Mouse (Mus musculus): ENCODE data around the gene Bmp10. TPM values are rescaled to one million over a fixed set of nuclear protein-coding genes. Genes with fewer than 3 reads are reported as not detected.

The Bmp10 gene
- total and polyA plus RNA-seq, 2 experiments, result 1.7 to 4.0 TPM

GRCm38 (mm10) chr6:87389455-87389989, 39.3 kb upstream of the Bmp10 start:
- Histone ChIP-seq H3K36me3 (ENCODE audit: control insufficient read depth, insufficient read depth, low read length) (no peaks in the 10 kb centered on the region), H3K4me3 (ENCODE audit: insufficient read depth, low read depth, low read length) (no peak overlapping the region), H3K4me1 (ENCODE audit: control insufficient read depth, insufficient read depth, low read length) (peaks cover 9% of the 10 kb centered on the region), H3K27ac (replicated peaks; ENCODE audit: insufficient read depth, low read depth, low read length) (no peak overlapping the region), H3K9ac (ENCODE audit: low read depth, low read length) (no peak overlapping the region), H3K79me2 (ENCODE audit: control insufficient read depth, insufficient read depth, low read length) (no peaks in the 10 kb centered on the region), H3K27me3 (ENCODE audit: control insufficient read depth, insufficient read depth, low read length) (no peaks in the 10 kb centered on the region)
- 12% methylated on average over 5 of the region's 5 CpGs for WGBS
- no peak for TF ChIP-seq CTCF (IDR thresholded peaks at IDR 0.05; ENCODE audit: low read depth, low read length)
- TF ChIP-seq POLR2A (IDR thresholded peaks at IDR 0.05; ENCODE audit: extremely low read depth, insufficient read depth, low read length), result no peak
- DNase-seq (ENCODE audit: extremely low read depth, low read depth, low spot score), result peak; percentile 68

- Histone ChIP-seq H3K4me1 (ENCODE audit: control insufficient read depth, insufficient read depth, low read length) (peaks cover 9% of the 10 kb centered on the region), H3K9ac (ENCODE audit: low read depth, low read length) (no peak overlapping the region), H3K27me3 (ENCODE audit: control insufficient read depth, insufficient read depth, low read length) (no peaks in the 10 kb centered on the region), H3K27ac (replicated peaks; ENCODE audit: insufficient read depth, low read depth, low read length) (no peak overlapping the region), H3K79me2 (ENCODE audit: control insufficient read depth, insufficient read depth, low read length) (no peaks in the 10 kb centered on the region), H3K36me3 (ENCODE audit: control insufficient read depth, insufficient read depth, low read length) (no peaks in the 10 kb centered on the region), H3K4me3 (ENCODE audit: insufficient read depth, low read depth, low read length) (no peak overlapping the region)
- TF ChIP-seq CTCF (IDR thresholded peaks at IDR 0.05; ENCODE audit: low read depth, low read length), result no peak
- no peak for TF ChIP-seq POLR2A (IDR thresholded peaks at IDR 0.05; ENCODE audit: extremely low read depth, insufficient read depth, low read length)
- DNase-seq (ENCODE audit: extremely low read depth, low read depth, low spot score), result no peak
- 43% methylated on average over 8 of the region's 8 CpGs for WGBS
Observed at GRCm38 (mm10) chr6:87393466-87394205, 35.2 kb upstream of the Bmp10 start.

- Histone ChIP-seq H3K9ac (ENCODE audit: low read depth, low read length) (no peak overlapping the region), H3K4me3 (ENCODE audit: insufficient read depth, low read depth, low read length) (no peak overlapping the region), H3K4me1 (ENCODE audit: control insufficient read depth, insufficient read depth, low read length) (peaks cover 4% of the 10 kb centered on the region), H3K36me3 (ENCODE audit: control insufficient read depth, insufficient read depth, low read length) (no peaks in the 10 kb centered on the region), H3K27ac (replicated peaks; ENCODE audit: insufficient read depth, low read depth, low read length) (no peak overlapping the region), H3K27me3 (ENCODE audit: control insufficient read depth, insufficient read depth, low read length) (no peaks in the 10 kb centered on the region), H3K79me2 (ENCODE audit: control insufficient read depth, insufficient read depth, low read length) (no peaks in the 10 kb centered on the region)
- TF ChIP-seq CTCF (IDR thresholded peaks at IDR 0.05; ENCODE audit: low read depth, low read length) (no peak), POLR2A (IDR thresholded peaks at IDR 0.05; ENCODE audit: extremely low read depth, insufficient read depth, low read length) (no peak)
- no peak for DNase-seq (ENCODE audit: extremely low read depth, low read depth, low spot score)
- WGBS, result 89% methylated on average over 9 of the region's 9 CpGs
Observed at GRCm38 (mm10) chr6:87394783-87395182, 34.0 kb upstream of the Bmp10 start.

- WGBS, result 2% methylated on average over 5 of the region's 5 CpGs
- no peaks in the 10 kb centered on the region for H3K27me3 ChIP-seq (ENCODE audit: control insufficient read depth, insufficient read depth, low read length)
- DNase-seq (ENCODE audit: extremely low read depth, low read depth, low spot score), result peak; percentile 46
- no peaks in the 10 kb centered on the region; the same call in 1 of the 2 replicates for H3K4me1 ChIP-seq (ENCODE audit: control insufficient read depth, insufficient read depth, low read length)
- H3K4me3 ChIP-seq (ENCODE audit: insufficient read depth, low read depth, low read length), result no peak overlapping the region
- no peaks in the 10 kb centered on the region for H3K36me3 ChIP-seq (ENCODE audit: control insufficient read depth, insufficient read depth, low read length)
- H3K9ac ChIP-seq (ENCODE audit: low read depth, low read length), result no peak overlapping the region
- H3K79me2 ChIP-seq (ENCODE audit: control insufficient read depth, insufficient read depth, low read length), result no peaks in the 10 kb centered on the region
- TF ChIP-seq CTCF (IDR thresholded peaks at IDR 0.05; ENCODE audit: low read depth, low read length) (peak; percentile 99), POLR2A (IDR thresholded peaks at IDR 0.05; ENCODE audit: extremely low read depth, insufficient read depth, low read length) (no peak)
- no peak overlapping the region for H3K27ac ChIP-seq (replicated peaks; ENCODE audit: insufficient read depth, low read depth, low read length)
Observed at GRCm38 (mm10) chr6:87399137-87399536, 29.7 kb upstream of the Bmp10 start.

- no peak for TF ChIP-seq POLR2A (IDR thresholded peaks at IDR 0.05; ENCODE audit: extremely low read depth, insufficient read depth, low read length)
- no peak for TF ChIP-seq CTCF (IDR thresholded peaks at IDR 0.05; ENCODE audit: low read depth, low read length)
- Histone ChIP-seq H3K4me3 (ENCODE audit: insufficient read depth, low read depth, low read length) (no peak overlapping the region), H3K27ac (replicated peaks; ENCODE audit: insufficient read depth, low read depth, low read length) (no peak overlapping the region), H3K4me1 (ENCODE audit: control insufficient read depth, insufficient read depth, low read length) (no peaks in the 10 kb centered on the region; the same call in 1 of the 2 replicates), H3K79me2 (ENCODE audit: control insufficient read depth, insufficient read depth, low read length) (no peaks in the 10 kb centered on the region), H3K36me3 (ENCODE audit: control insufficient read depth, insufficient read depth, low read length) (no peaks in the 10 kb centered on the region), H3K9ac (ENCODE audit: low read depth, low read length) (no peak overlapping the region), H3K27me3 (ENCODE audit: control insufficient read depth, insufficient read depth, low read length) (no peaks in the 10 kb centered on the region)
- no peak for DNase-seq (ENCODE audit: extremely low read depth, low read depth, low spot score)
- WGBS, result 66% methylated on average over 4 of the region's 4 CpGs
Observed at GRCm38 (mm10) chr6:87399886-87400566, 28.8 kb upstream of the Bmp10 start.

Data from liver, adult 2 months (tissue).